Mouse (Mus musculus): Measurements from ENCODE around the gene Cfap299.

- TF ChIP-seq POLR2A (IDR thresholded peaks at IDR 0.05; ENCODE audit: insufficient read depth, low read depth, low read length) (no peak), CTCF (IDR thresholded peaks at IDR 0.05; ENCODE audit: insufficient read depth, low read depth, low read length) (no peak)
Measured at GRCm38 (mm10) chr5:98300079-98300478, 29.0 kb upstream of the Cfap299 start.

Measured in olfactory bulb, adult 2 months (tissue).